Mouse (Mus musculus) retina, postnatal 1 day (tissue): ENCODE results near the gene Vash2.
"Not testable (repeated sequence)": the region's sequence is repeated elsewhere in the genome, so short reads cannot be mapped to it uniquely, and the experiment has no call there.

Experiments used
- DNase-seq: peaks from one replicate; pipeline ENCODE4 v3.0.0-alpha.2; 2012

Gene Vash2

GRCm38 (mm10) chr1:190979100-190979563 lies at the start of gene Vash2:
Vash2 (minus strand) TSS chr1:190979296.
- DNase-seq, result peak; percentile 96

GRCm38 (mm10) chr1:191026021-191026713 lies 47.1 kb upstream of the Vash2 start, which contains the start of gene Flvcr1:
Flvcr1 (minus strand) TSS chr1:191026158.
- DNase-seq, result peak; percentile 100

- no peak for DNase-seq
Measured at GRCm38 (mm10) chr1:191025016-191026012, 46.2 kb upstream of the Vash2 start.

- not testable (repeated sequence) for DNase-seq
Measured at GRCm38 (mm10) chr1:191023806-191024205, 44.7 kb upstream of the Vash2 start.

- no peak for DNase-seq
Measured at GRCm38 (mm10) chr1:191023140-191023539, 44.0 kb upstream of the Vash2 start.

GRCm38 (mm10) chr1:191021016-191021415 lies 41.9 kb upstream of the Vash2 start:
- no peak for DNase-seq

- no peak for DNase-seq
Measured at GRCm38 (mm10) chr1:191020217-191020924, 41.3 kb upstream of the Vash2 start.

GRCm38 (mm10) chr1:191019803-191020202 lies 40.7 kb upstream of the Vash2 start:
- DNase-seq, result no peak

- DNase-seq, result no peak
Measured at GRCm38 (mm10) chr1:191014271-191014670, 35.2 kb upstream of the Vash2 start.

GRCm38 (mm10) chr1:191008707-191009106 lies 29.6 kb upstream of the Vash2 start:
- no peak for DNase-seq

- DNase-seq, result peak; percentile 26
Measured at GRCm38 (mm10) chr1:191002201-191002600, 23.1 kb upstream of the Vash2 start.

GRCm38 (mm10) chr1:191000686-191001085 lies 21.6 kb upstream of the Vash2 start:
- DNase-seq, result peak; percentile 28

- no peak for DNase-seq
Measured at GRCm38 (mm10) chr1:190998027-190998426, 18.9 kb upstream of the Vash2 start.

- no peak for DNase-seq
Measured at GRCm38 (mm10) chr1:190996346-190996877, 17.3 kb upstream of the Vash2 start.

GRCm38 (mm10) chr1:190995548-190995947 lies 16.5 kb upstream of the Vash2 start:
- DNase-seq, result peak; percentile 97

GRCm38 (mm10) chr1:190989437-190990082 lies 10.5 kb upstream of the Vash2 start:
- no peak for DNase-seq

GRCm38 (mm10) chr1:190981412-190981811 lies 2.3 kb upstream of the Vash2 start:
- DNase-seq, result no peak

GRCm38 (mm10) chr1:190980470-190980869 lies 1.4 kb upstream of the Vash2 start:
- DNase-seq, result no peak

- DNase-seq, result no peak
Measured at GRCm38 (mm10) chr1:190978511-190979073, 504 bp downstream of the Vash2 start.

- DNase-seq, result peak; percentile 49
Measured at GRCm38 (mm10) chr1:190978001-190978400, 1.1 kb downstream of the Vash2 start.

GRCm38 (mm10) chr1:190976887-190977573 lies 2.1 kb downstream of the Vash2 start:
- DNase-seq, result peak; percentile 6
